Mouse (Mus musculus) testis, postnatal 14 days (tissue): Measurements from ENCODE around the gene Crybb3.

ENCODE experiments used
- DNase-seq: peaks from one replicate; pipeline ENCODE4 v3.0.0; 2021; ENCODE audit warnings: low spot score

The Crybb3 gene

DNA sequence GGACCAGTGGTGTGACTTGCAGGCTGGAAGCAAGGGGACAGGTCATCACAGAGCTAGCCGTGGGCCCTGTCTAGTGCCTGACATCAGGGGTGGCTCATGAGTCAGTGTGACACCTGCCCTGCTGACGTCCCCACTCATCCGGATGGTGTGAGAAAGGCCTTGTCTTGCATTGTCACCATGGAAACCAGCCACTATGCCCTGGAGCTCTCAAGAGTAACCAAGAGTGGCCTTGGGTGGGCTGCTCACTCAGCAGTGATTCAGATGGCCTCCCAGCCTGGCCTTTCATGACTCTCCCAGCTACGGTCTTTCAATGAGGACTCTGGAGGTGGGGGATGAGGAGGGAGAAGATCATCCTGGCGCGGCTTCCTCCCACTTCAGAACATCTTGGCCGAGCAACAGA, 21.1 kb upstream of the Crybb3 start:
- DNase-seq = no peak

DNA sequence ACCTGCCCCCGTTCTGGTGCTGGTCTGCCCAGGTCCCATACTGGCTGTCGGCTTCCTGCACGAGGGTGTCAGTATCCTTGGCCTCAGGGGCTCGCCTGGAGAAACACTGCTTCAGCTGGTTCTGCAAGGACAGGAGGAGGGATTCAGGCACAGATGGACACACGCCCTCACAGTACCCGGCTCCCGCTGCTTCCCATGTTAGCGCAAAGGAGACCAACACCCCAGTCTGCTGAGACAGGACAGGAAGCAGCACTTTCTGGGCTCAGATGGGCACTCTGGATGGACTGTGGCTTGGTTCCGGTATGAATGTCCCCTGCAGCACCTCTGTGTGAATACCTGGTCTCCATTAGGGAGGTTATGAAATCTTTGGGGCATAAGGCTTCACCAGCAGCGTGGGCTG, 20.1 kb upstream of the Crybb3 start:
- no peak for DNase-seq

DNA sequence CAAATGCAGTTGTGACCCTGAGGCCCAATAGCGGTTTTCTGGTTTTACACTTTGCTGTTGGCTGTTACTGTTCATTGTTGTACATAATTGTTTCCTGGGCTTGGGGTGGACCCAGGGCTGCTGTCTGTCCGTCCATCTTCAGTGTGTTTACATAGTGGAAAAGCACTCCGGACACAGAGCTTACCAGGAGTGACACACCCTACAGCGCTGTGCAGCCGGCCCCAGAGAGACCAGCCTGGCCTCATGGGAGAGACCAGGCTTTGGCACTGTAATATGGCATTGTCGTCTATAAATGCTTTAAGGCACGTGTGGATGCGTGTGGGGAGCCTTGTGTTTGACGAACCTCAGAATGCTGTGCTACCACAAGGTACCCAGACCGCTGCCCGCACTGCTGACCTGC, 19.0 kb upstream of the Crybb3 start:
- no peak for DNase-seq

DNA sequence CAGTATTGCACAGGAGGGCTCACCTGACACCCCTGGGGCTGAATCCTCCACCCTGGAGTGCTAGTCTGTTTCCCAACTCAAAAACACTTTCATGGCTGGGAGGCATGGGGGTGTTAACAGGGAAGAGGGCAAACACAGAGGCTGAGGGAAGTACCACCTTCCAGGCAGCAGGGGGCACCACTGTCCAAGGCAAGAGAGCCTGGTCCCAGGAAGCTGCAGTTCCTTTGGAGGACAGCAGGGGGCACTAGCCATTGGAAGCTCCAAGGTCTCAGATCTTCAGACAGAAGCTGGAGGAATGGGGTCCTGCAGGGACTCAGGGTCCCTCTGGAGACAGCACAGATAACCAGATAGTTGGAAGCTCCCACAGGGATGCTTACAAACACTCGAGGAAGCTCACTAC, 18.2 kb upstream of the Crybb3 start:
- DNase-seq = peak; percentile 78

DNA sequence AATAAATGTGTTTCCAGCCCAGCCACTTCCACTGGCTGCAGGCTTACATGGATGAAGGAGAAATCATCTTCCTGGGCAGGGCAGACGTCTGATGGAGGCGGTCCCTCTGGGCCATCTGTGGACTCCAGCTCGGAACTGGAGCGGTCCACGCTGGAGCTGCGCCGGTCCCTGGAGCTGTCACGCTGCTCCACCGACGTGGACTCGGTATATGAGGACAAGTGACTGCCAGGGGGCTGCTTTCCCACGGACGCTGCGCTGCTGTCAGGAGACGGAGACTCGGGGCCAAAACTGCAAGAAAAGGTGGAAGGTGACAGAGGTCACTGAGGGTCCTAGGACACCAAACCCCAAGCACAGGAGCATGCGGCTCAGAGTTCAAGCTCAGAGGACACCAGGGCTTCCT, 16.2 kb upstream of the Crybb3 start:
- no peak for DNase-seq

DNA sequence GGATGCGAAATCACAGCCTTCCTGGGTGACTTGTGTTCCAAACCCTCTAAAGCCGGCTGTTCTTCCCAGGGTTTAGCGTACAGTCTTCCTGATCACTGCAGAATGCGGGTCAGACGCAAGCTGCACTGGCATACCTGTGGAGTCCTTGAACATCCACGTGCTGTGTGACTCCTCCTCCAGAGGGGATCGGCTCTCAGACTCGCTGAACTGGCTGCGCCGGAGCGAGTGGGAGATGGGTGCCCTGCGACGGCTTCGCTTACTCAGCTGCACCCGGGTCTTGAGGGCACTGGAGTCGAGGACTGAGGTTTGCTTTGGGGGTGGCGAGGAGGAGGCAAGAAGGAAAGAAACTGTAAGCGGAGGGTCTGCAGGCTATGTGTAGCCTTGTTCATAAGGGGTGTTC, 14.1 kb upstream of the Crybb3 start:
- no peak for DNase-seq

DNA sequence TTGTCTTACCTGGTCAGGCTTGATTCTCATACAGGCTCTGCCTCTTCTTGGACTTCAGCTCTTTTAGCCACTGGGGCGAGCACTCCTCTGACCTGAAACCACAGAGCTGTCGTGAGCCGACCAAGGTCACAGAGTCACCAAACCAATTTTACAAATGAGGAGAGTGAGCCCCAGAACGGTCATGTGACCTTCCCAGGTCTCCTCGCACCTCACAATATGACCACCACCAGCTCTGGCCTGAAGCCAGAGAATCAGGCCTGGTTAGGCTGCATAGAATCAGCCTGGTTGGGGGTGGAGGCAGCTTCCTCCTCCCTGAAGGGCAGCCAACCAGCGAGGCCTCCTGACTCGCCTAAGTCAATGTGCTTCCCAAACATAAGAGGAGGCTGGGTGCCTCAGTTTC, 11.0 kb upstream of the Crybb3 start:
- DNase-seq = no peak

DNA sequence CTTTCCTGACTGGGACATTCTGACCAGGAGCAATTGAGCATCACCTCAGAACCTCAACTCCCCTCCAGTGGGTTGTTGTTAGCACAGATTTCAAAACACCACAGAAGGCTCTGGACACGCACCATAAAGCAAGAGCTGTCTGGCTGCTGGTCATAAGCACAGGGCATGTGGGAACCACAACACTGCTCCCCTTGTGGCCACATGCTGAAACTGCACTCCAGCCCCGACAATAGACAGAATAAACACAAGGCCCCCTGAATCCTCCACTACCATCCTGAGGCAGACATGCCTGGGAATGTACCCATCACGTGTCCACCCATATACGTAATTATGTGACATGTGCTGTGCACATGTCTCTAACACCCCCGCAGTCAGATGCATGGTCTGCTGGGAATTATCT, 9.8 kb upstream of the Crybb3 start:
- DNase-seq = no peak

DNA sequence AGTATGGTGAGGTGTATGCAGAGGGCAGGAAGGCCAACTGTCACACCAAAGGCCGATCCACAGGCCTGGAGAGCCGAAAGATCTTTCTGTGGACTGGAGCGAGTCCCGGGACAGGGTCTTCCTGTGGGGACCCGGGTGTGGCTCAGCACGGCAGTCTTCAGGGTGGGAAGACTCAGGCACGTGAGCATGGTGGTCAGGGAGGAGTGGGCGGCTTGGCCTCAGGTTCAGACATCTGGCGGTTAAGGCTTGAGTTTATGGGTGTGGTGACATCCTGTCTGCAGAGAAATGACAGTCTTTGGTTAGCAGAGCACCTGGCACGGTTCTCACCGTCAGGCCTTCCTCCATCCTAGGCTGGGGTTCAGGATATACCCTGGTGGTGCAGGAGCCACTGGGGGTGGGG, 9.4 kb upstream of the Crybb3 start:
- no peak for DNase-seq

DNA sequence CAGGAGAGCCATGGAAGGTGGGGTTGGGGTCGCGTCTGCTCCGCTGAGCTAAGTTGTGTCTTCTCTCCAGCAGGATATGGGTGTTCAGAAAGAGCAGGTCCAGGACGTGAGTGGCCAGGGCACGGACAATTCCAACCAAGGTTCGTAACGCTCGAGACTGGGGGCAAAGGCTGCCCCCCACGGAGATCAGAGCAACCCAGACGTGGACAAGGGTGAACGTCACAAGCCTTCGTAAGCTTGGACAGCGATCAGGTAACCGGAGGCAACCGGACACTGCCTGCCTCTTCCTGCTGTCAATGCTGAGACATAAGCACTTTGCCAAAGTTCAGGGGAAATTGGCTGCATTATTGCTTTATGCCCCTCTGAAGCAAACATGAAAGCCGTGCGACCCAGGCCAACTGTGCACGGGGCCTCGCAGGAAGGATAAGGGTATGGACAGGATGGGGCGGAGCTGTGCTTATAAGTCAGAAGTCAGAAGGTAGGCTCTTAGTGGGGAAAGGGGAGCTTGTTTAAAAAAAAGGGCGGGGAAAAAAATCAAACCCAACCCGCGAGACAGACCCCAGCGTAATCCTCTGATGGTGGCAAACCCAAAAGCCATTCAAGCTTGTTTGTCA, 8.8 kb upstream of the Crybb3 start:
- no peak for DNase-seq

DNA sequence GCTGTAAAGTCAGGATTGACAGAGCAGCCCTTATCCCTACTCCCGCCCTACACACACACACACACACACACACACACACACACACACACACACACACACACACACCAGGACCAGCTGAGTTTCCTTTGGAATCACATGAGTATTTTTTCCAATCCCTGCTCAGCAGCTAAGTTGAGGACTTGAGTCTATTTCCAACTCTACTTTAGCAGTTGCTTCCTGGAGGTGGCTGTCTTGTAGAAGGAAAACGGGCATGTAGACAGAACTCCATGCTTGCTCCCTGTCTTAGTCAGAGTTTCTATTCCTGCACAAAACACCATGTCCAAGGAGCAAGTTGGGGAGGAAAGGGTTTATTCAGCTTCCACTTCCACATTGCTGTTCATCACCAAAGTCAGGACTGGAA, 6.1 kb upstream of the Crybb3 start:
- DNase-seq = no peak

DNA sequence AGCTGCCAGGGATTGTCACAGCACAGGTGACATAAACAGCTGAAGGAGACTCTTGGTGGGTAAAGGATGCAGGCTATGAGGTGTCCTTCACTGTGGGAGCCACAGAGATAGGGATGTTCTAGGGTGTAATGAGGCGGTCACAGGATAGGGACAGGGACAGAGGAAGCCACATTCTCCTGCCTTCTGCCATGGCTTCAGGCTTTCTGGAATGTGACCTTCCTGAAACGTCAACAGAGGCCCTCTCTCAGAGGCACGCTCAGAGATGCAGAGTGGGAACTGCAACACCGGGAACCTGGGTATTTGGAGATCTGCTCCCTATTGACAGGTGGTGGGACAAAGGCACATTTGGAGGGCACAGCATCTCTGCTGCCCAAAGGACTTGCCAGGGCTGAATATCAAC, 5.6 kb upstream of the Crybb3 start:
- DNase-seq = no peak

DNA sequence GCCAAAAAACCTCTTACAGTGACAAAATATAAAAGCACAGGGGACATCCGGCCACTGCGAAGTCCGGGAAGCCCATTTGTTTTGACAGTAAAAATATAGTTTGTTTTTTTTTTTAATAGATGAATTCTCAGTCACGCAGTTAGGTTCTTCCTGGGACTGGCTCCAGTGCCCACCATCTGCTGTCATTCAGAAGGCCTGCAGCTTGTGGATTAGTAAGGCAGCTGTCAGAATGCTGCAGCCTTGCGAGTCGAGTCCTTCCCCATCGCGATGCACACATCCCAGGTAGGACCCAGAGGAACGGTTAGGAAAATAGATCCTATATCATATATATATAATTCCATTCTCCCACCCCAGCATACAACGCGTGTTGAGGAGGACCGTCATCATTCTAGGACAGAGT, 5.1 kb upstream of the Crybb3 start:
- no peak for DNase-seq

DNA sequence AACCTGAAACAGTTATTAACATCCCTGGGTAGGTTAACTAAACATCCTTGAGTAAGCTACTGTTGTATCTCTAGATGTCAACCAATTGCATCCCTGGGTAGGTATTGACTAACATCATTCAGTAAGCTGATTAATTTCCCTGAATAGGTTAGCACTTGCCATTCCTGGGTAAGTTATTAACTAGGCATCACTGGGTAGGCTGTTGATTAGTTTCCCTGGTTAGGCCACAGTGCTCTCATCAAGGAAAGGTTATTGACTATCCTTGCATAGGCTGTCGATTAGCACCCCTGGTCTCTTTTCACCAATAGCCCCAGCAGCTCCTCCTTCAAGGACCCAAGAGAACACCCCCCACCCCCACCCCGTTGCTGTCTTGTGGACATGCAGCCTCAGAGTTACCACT, 4.5 kb upstream of the Crybb3 start:
- DNase-seq = no peak

DNA sequence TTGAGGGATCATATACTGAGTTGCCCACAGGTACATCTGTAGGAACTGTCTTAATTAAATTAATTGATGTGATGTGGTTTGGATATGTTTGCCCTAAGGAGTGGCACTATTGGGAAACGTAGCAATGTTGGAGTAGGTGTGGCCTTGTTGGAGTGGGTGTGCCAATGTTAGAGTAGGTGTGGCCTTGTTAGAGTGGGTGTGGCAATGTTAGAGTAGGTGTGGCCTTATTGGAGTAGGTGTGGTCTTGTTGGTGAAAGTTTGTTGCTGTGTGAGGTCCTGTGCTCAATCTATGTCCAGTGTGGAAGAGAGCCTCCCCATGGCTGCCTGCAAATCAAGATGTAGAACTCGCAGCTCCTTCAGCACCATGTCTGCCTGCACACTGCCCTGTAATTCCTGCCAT, 2.9 kb upstream of the Crybb3 start:
- DNase-seq = no peak

DNA sequence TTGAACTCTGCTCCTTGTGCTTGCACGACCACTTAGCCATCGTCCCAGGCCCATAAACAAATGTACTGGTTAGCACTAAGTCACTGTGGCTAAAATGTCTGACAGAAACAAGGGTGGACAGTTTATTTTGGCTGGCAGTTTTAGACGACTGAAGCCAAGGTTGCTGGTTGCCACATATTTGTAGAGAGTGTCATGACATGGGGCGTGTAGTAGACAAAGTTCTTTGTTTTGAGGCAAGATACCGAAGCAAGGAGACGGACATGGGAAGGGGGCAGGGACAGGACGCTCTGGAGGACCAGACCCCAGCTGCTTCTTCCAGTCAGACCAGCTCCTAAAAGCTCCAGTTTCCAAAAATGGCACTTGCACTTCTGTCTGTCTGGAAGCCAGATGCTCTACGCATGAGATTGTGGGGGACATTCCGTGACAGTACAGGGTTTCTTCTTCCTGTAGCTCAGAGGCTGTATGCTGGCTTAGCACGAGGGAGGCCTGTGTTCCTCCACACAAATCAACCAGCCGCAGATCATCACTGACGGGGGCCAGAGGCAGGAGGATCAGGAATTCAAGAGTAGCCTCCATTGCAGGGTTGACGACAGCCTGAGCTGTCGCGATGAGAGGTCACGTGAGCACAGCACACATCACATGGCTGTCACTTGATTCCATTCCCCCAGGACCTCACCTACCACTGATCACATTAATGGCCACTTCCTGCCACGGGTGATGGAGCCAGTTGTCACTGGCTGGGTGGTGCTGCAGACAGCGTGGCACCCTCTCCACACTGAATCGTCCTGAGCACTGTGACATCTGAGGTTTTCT, 1.2 kb upstream of the Crybb3 start:
- DNase-seq = no peak

DNA sequence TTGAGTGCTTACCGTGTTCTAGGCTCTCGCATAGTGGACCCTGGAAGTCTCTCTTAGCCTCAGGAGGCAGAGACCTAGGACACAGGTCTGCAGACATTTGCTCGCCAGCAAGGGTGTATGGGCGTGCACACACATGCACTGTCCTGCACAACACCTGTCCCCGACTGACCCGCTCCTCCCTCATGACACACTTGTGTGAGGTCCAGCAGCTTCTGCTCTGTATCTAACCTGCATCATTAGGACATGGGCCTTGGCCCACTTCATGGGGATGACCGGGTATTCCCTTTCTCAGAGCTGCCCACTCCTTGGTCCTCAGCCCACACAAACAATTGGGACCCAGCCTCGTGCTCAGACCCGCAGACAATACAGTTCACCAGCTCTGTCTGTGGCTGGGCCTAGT, 364 bp downstream of the Crybb3 start:
- no peak for DNase-seq

DNA sequence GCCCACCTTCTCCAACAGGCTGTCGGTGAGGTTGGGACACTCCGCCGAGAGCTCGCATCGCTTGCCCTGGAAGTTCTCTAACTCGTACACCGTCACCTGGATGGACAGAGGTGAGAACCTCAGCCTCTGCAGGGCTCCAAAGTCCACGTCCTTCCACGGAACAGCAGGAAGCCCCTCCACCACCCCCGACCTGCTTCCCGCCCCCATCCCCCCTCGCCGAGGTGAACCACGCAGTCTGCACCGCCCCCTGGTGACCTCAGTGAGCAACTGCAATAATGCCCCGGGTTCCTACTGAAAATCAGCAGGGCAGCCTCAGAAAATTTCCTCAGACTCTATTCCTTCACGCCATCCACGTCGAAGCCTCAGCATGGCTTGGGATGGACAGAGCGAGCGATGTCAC, 1.6 kb downstream of the Crybb3 start:
- DNase-seq = no peak

DNA sequence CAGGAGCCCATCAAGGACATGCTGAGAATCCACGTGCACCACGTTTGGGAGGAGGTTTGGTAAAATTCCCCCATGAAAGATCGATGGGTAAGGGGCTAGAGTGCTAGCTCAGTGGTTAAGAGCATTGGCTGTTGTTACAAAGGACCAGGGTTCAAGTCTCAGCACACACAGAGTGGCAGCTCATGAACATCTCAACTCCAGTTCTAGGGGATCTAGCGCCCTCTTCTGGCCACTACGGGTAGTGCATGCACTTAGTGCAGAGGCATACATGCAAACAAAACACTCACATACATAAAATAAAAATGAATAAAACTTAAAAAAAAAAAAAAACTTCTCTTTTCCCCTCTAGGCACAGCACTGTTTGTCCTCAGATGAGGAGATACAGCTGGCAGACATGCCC, 2.7 kb downstream of the Crybb3 start:
- no peak for DNase-seq

DNA sequence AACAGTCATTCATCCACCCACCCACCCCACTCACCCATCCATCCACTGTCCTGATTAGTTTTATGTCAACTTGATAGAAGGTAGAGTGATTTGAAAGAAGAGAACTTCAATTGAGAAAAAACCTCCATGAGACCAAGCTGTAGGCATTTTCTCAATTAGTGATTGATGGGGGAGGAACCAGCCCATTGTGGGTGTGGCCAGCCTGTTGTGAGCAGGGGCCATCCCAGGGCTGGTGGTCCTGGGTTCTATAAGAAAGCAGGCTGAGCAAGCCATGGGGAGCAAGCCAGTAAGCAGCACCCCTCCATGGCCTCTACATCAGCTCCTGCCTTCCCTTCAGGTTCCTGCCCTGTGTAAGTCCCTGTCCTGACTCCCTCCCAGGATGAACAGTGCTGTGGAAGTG, 11.4 kb downstream of the Crybb3 start, which contains the start of gene Crybb2:
Gene Crybb2, minus strand, starts transcription at position 101 of the 400 bp plus-strand sequence.
- no peak for DNase-seq

DNA sequence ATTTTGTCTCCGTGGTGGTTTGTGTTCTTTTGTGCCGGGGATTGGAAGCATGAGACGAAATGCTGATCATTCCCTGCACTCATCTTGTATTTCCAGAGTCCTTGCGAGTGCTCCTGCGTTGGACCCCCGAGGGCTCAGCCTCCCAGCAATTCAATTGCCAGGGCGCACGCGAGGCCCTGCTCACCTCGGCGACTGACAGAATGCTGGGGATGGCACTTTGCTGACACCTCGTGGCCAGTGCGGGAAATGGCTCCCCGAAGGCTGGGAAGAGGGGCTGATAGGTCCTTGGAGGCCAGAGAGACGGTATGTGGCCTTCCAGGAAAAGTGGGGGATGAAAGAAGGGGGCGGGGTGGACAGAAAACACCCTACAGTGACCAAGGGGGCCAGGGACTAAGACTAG, 27.1 kb downstream of the Crybb3 start:
- peak; percentile 55 for DNase-seq

DNA sequence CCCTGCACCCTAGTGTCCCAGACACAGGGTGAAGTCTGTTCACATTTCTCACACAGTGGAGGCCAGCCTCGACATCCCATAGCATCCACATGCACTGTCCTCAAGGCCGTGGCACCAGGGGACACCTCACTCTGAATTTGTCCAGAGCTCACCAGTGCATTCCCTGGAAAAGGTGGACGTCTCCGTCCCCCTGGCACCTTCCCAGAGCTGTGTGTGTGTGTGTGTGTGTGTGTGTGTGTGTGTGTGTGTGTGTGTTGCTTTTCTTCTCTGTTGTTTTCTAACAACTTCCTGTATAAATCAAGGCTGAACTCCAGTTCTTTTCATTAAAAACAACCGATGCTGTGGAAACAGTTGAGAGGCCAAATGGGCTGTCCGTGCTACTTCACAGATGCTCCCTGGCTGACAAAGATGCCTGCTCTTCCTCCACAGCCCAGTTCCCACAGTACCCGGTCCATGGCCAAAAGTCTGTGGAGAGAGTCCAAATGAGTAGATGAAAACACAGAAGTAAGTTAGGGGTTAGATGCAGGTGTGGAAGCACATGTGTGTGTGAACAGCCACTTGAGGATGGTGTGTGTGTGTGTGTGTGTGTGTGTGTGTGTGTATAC, 30.7 kb downstream of the Crybb3 start:
- no peak for DNase-seq

DNA sequence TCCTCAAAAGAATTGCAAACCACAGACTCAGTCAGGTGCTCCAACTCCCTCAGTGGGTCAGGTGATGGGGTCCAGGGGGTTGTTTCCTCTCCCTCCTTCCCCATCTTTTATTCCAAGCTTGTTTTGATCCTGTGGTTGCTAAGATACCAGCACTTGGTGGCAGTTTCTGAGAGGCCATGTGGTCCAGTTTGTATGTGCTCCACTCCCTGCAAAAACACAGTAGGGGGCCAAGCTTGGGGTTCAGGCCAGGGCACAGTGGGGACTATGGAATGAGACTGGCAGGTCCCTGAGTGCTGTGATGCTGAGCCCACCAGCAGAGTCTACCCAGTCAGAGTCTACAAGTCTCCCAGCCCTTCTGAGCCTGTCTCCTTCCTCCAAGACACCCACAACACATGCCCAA, 31.5 kb downstream of the Crybb3 start:
- no peak for DNase-seq
